Mouse (Mus musculus) liver, embryonic 14.5 days (tissue): Measurements from ENCODE around the gene Ddx41.

Experiments
- CTCF ChIP-seq: IDR thresholded peaks from 2 replicates; pipeline ENCODE4 v1.5.1; 2016; ENCODE audit warnings: antibody characterized with exemption, low read depth, control low read depth
- EP300 ChIP-seq: IDR thresholded peaks from 2 replicates; pipeline ENCODE4 v1.6.1; 2016; ENCODE audit warnings: antibody characterized with exemption, low read depth

- no peak for TF ChIP-seq EP300
- no peak for TF ChIP-seq CTCF
These were observed 37.6 kb downstream of the Ddx41 start for GRCm38 (mm10) chr13:55498906-55499305.
